Mouse (Mus musculus) MEL (cell line): ENCODE results near the gene Arhgap45. TPM values are rescaled to one million over a fixed set of nuclear protein-coding genes. Genes with fewer than 3 reads are reported as not detected.

Source experiments
- DNase-seq: peaks from one replicate; pipeline ENCODE4 v3.0.0; 2011; ENCODE audit warnings: low read depth, low spot score
- H3K27ac ChIP-seq: 2 replicates; pipeline ENCODE4 v1.5.1; 2012; ENCODE audit warnings: low read depth, mild to moderate bottlenecking, control low read depth, low read length, moderate library complexity; ENCODE audit not compliant: control insufficient read depth
- H3K27me3 ChIP-seq, 2 experiments: fragments of 150-350 bp in 1 of 2; sonication (generic) in 1 of 2; 2 replicates each; pipeline ENCODE4 v1.6.1; 2012; ENCODE audit warnings: low read length in 2 of 2, mild to moderate bottlenecking in 2 of 2, improper control_type of control experiment in 1 of 2, moderate library complexity in 1 of 2; ENCODE audit not compliant: insufficient read depth in 2 of 2, control insufficient read depth in 1 of 2
- H3K36me3 ChIP-seq, 2 experiments: 2 replicates each; pipeline ENCODE4 v1.6.1; 2012 to 2014; ENCODE audit warnings: low read length in 2 of 2, improper control_type of control experiment in 1 of 2, inconsistent platforms in 1 of 2, mild to moderate bottlenecking in 1 of 2; ENCODE audit not compliant: insufficient read depth in 2 of 2, control insufficient read depth in 1 of 2
- H3K4me1 ChIP-seq, 2 experiments: fragments of 150-350 bp in 1 of 2; sonication (generic) in 1 of 2; 2 replicates each; pipeline ENCODE4 v1.6.1; 2012; ENCODE audit warnings: low read length in 2 of 2, improper control_type of control experiment in 1 of 2, mild to moderate bottlenecking in 1 of 2; ENCODE audit not compliant: insufficient read depth in 2 of 2, control insufficient read depth in 1 of 2
- H3K4me3 ChIP-seq, 2 experiments: fragments of 150-350 bp in 1 of 2; sonication (generic) in 1 of 2; 2 replicates each; pipeline ENCODE4 v1.5.1; 2012; ENCODE audit warnings: low read depth in 2 of 2, low read length in 2 of 2, mild to moderate bottlenecking in 2 of 2, moderate library complexity in 2 of 2, control low read depth in 1 of 2, improper control_type of control experiment in 1 of 2; ENCODE audit not compliant: control insufficient read depth in 1 of 2, insufficient read depth in 1 of 2
- H3K79me2 ChIP-seq: 2 replicates; pipeline ENCODE4 v1.6.1; 2012; ENCODE audit warnings: mild to moderate bottlenecking, low read length, moderate library complexity; ENCODE audit not compliant: control insufficient read depth, poor library complexity, insufficient read depth
- H3K9ac ChIP-seq: 2 replicates; pipeline ENCODE4 v1.6.1; 2012; ENCODE audit warnings: low read depth, mild to moderate bottlenecking, control low read depth, low read length, moderate library complexity; ENCODE audit not compliant: control insufficient read depth, poor library complexity, severe bottlenecking
- H3K9me3 ChIP-seq: fragments of 150-350 bp; sonication (generic); replicated peaks from 2 replicates; pipeline ENCODE4 v1.6.1; 2012; ENCODE audit warnings: mild to moderate bottlenecking, low read length, improper control_type of control experiment, moderate library complexity; ENCODE audit not compliant: insufficient read depth
- BHLHE40 ChIP-seq: IDR thresholded peaks from 2 replicates; pipeline ENCODE4 v1.6.1; 2012; ENCODE audit warnings: low read depth, mild to moderate bottlenecking, inconsistent platforms, low read length, improper control_type of control experiment, borderline replicate concordance
- CHD1 ChIP-seq: IDR thresholded peaks from 2 replicates; pipeline ENCODE4 v1.6.1; 2012; ENCODE audit warnings: low read depth, mild to moderate bottlenecking, inconsistent platforms, low read length, improper control_type of control experiment
- CTCF ChIP-seq, 3 experiments: IDR thresholded peaks in 2 of 3; conservative IDR thresholded peaks in 1 of 3; 2 replicates each; pipeline ENCODE4 v1.5.1; 2011 to 2012; ENCODE audit warnings: low read length in 3 of 3, low read depth in 2 of 3, mild to moderate bottlenecking in 2 of 3, improper control_type of control experiment in 1 of 3, inconsistent platforms in 1 of 3, mixed read lengths in 1 of 3, moderate library complexity in 1 of 3; ENCODE audit not compliant: control insufficient read depth in 1 of 3, insufficient read depth in 1 of 3, poor library complexity in 1 of 3, severe bottlenecking in 1 of 3
- E2F4 ChIP-seq: IDR thresholded peaks from 2 replicates; pipeline ENCODE4 v1.6.1; 2011; ENCODE audit warnings: low read depth, low read length, improper control_type of control experiment, borderline replicate concordance
- ELF1 ChIP-seq: IDR thresholded peaks from 2 replicates; pipeline ENCODE4 v1.6.1; 2014; ENCODE audit warnings: low read depth, mild to moderate bottlenecking, inconsistent platforms, low read length, improper control_type of control experiment, moderate library complexity
- EP300 ChIP-seq, 2 experiments: IDR thresholded peaks; 2 replicates each; pipeline ENCODE4 v1.6.1; 2011; ENCODE audit warnings: improper control_type of control experiment in 2 of 2, low read length in 2 of 2, low read depth in 1 of 2, mild to moderate bottlenecking in 1 of 2
- ETS1 ChIP-seq: IDR thresholded peaks from 2 replicates; pipeline ENCODE4 v1.6.1; 2012; ENCODE audit warnings: low read depth, mild to moderate bottlenecking, inconsistent platforms, low read length, improper control_type of control experiment, moderate library complexity
- GABPA ChIP-seq: IDR thresholded peaks from 2 replicates; pipeline ENCODE4 v1.6.1; 2012; ENCODE audit warnings: low read depth, mild to moderate bottlenecking, inconsistent platforms, low read length, improper control_type of control experiment, moderate library complexity
- JUND ChIP-seq: IDR thresholded peaks from 2 replicates; pipeline ENCODE4 v1.6.1; 2011; ENCODE audit warnings: low read depth, mild to moderate bottlenecking, improper control_type of control experiment, low read length
- KAT2A ChIP-seq: conservative IDR thresholded peaks from 2 replicates; pipeline ENCODE4 v1.6.1; 2012; ENCODE audit warnings: low read depth, low read length, improper control_type of control experiment, inconsistent platforms
- MAFK ChIP-seq: IDR thresholded peaks from 2 replicates; pipeline ENCODE4 v1.6.1; 2011; ENCODE audit warnings: low read depth, mild to moderate bottlenecking, low read length, improper control_type of control experiment, borderline replicate concordance
- MAX ChIP-seq: IDR thresholded peaks from 2 replicates; pipeline ENCODE4 v1.6.1; 2011; ENCODE audit warnings: low read length, improper control_type of control experiment
- MAZ ChIP-seq: IDR thresholded peaks from 2 replicates; pipeline ENCODE4 v1.6.1; 2012; ENCODE audit warnings: low read depth, mild to moderate bottlenecking, inconsistent platforms, low read length, improper control_type of control experiment
- MEF2A ChIP-seq: IDR thresholded peaks from 2 replicates; pipeline ENCODE4 v1.6.1; 2014; ENCODE audit warnings: low read depth, mild to moderate bottlenecking, inconsistent platforms, low read length, improper control_type of control experiment; ENCODE audit not compliant: poor library complexity, insufficient replicate concordance, severe bottlenecking; ENCODE audit errors: extremely low read depth
- MXI1 ChIP-seq: IDR thresholded peaks from 2 replicates; pipeline ENCODE4 v1.6.1; 2011; ENCODE audit warnings: mild to moderate bottlenecking, low read depth, low read length, improper control_type of control experiment
- MYC ChIP-seq: IDR thresholded peaks from 2 replicates; pipeline ENCODE4 v1.6.1; 2011; ENCODE audit warnings: low read depth, mild to moderate bottlenecking, low read length, improper control_type of control experiment, moderate library complexity
- NELFE ChIP-seq: IDR thresholded peaks from 2 replicates; pipeline ENCODE4 v1.6.1; 2011; ENCODE audit warnings: low read depth, low read length, improper control_type of control experiment
- NRF1 ChIP-seq: IDR thresholded peaks from 2 replicates; pipeline ENCODE4 v1.6.1; 2014; ENCODE audit warnings: low read depth, mild to moderate bottlenecking, inconsistent platforms, low read length, improper control_type of control experiment, moderate library complexity; ENCODE audit not compliant: poor library complexity, insufficient read depth, severe bottlenecking
- POLR2A ChIP-seq, 2 experiments: IDR thresholded peaks; 2 replicates each; pipeline ENCODE4 v1.6.1; 2011 to 2012; ENCODE audit warnings: low read length in 2 of 2, mild to moderate bottlenecking in 2 of 2, control low read depth in 1 of 2, improper control_type of control experiment in 1 of 2, low read depth in 1 of 2, moderate library complexity in 1 of 2; ENCODE audit not compliant: control insufficient read depth in 1 of 2, insufficient read depth in 1 of 2, poor library complexity in 1 of 2
- POLR2AphosphoS2 ChIP-seq: IDR thresholded peaks from 2 replicates; pipeline ENCODE4 v1.6.1; 2011; ENCODE audit warnings: low read length, improper control_type of control experiment
- RAD21 ChIP-seq: IDR thresholded peaks from 2 replicates; pipeline ENCODE4 v1.6.1; 2011; ENCODE audit warnings: mild to moderate bottlenecking, low read depth, low read length, improper control_type of control experiment
- RCOR1 ChIP-seq: IDR thresholded peaks from 2 replicates; pipeline ENCODE4 v1.6.1; 2012; ENCODE audit warnings: low read depth, mild to moderate bottlenecking, inconsistent platforms, low read length, improper control_type of control experiment
- TAL1 ChIP-seq: IDR thresholded peaks from 2 replicates; pipeline ENCODE4 v1.6.1; 2012; ENCODE audit warnings: mild to moderate bottlenecking, inconsistent platforms, low read length, moderate library complexity, mixed read lengths
- TBP ChIP-seq: IDR thresholded peaks from 2 replicates; pipeline ENCODE4 v1.8.0; 2011; ENCODE audit warnings: low read depth, low read length, improper control_type of control experiment
- TCF12 ChIP-seq: IDR thresholded peaks from 2 replicates; pipeline ENCODE4 v1.6.1; 2014; ENCODE audit warnings: low read depth, mild to moderate bottlenecking, inconsistent platforms, low read length, improper control_type of control experiment, moderate library complexity
- UBTF ChIP-seq: IDR thresholded peaks from 2 replicates; pipeline ENCODE4 v1.6.1; 2012; ENCODE audit warnings: low read depth, mild to moderate bottlenecking, inconsistent platforms, low read length, improper control_type of control experiment, moderate library complexity, borderline replicate concordance; ENCODE audit not compliant: insufficient read depth
- USF1 ChIP-seq: IDR thresholded peaks from 2 replicates; pipeline ENCODE4 v1.6.1; 2014; ENCODE audit warnings: low read depth, mild to moderate bottlenecking, inconsistent platforms, low read length, improper control_type of control experiment, moderate library complexity
- USF2 ChIP-seq, 2 experiments: IDR thresholded peaks; 2 replicates each; pipeline ENCODE4 v1.6.1; 2011 to 2012; ENCODE audit warnings: improper control_type of control experiment in 2 of 2, low read length in 2 of 2, borderline replicate concordance in 1 of 2, inconsistent platforms in 1 of 2, low read depth in 1 of 2, mild to moderate bottlenecking in 1 of 2; ENCODE audit not compliant: insufficient read depth in 1 of 2
- ZKSCAN1 ChIP-seq: IDR thresholded peaks from 2 replicates; pipeline ENCODE4 v1.6.1; 2012; ENCODE audit warnings: low read depth, mild to moderate bottlenecking, inconsistent platforms, low read length, improper control_type of control experiment, moderate library complexity
- ZMIZ1 ChIP-seq: IDR thresholded peaks from 2 replicates; pipeline ENCODE4 v1.6.1; 2012; ENCODE audit warnings: low read depth, mild to moderate bottlenecking, inconsistent platforms, low read length, improper control_type of control experiment, moderate library complexity
- ZNF384 ChIP-seq: IDR thresholded peaks from 2 replicates; pipeline ENCODE4 v1.6.1; 2012; ENCODE audit warnings: low read depth, mild to moderate bottlenecking, inconsistent platforms, low read length, improper control_type of control experiment
- polyA plus RNA-seq, 2 experiments: library from polyadenylated mRNA; stranded (reverse) in 1 of 2; unstranded in 1 of 2; fragments of >175 nt in 1 of 2; fragments of >200 nt in 1 of 2; gene quantifications; 2 replicates each; pipeline versions ENCODE4 v1.2.1 to v1.2.4; 2012; ENCODE audit warnings: low replicate concordance in 2 of 2, low read depth in 1 of 2; ENCODE audit not compliant: insufficient read length in 2 of 2, insufficient read depth in 1 of 2, missing spikeins in 1 of 2
- total RNA-seq: library from RNA; depleted of rRNA; stranded (reverse); fragments of 300-350 nt; gene quantifications from 2 replicates; pipeline ENCODE4 v1.2.3, GENCODE M21; 2012

The Arhgap45 gene
- total and polyA plus RNA-seq, 3 experiments: 26.2 to 53.6 TPM; not detected in 1

DNA sequence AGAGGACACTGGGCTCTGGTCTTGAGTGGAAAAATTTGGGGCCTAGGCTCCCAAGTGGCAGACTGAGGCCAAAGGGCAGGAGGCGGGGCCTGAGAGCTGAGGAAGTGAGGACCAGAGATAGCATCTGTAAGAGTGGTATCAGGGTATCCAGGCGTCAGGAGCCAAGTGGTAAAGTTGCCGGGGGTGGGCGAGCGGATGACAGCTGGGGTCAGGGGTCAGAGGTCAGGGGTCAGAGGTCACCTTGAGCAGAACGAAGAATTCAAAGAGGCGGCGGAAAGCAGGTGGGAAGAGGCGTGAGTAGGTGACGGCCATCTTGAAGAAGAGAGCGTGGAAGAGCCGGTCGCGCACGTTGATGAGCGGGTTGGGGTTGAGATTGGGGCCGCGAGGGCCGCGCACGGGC lies 32.8 kb upstream of the Arhgap45 start (continued):
- TF ChIP-seq TAL1 (peak; percentile 21; the same call in 1 of the 2 replicates), ZMIZ1 (no peak), ZNF384 (no peak), ELF1 (no peak), MAZ (no peak), MAFK (no peak), TBP (no peak), POLR2A (IDR thresholded peaks at IDR 0.05; ENCODE audit: control insufficient read depth in 1 of 2, insufficient read depth in 1 of 2, low read depth in 1 of 2, low read length in 2 of 2, poor library complexity in 1 of 2) (peak in 1 of 2 experiments; percentile 40; a peak in 1 of 4 replicates), NELFE (no peak)
- TF ChIP-seq, all 39 proteins: peak for 9

DNA sequence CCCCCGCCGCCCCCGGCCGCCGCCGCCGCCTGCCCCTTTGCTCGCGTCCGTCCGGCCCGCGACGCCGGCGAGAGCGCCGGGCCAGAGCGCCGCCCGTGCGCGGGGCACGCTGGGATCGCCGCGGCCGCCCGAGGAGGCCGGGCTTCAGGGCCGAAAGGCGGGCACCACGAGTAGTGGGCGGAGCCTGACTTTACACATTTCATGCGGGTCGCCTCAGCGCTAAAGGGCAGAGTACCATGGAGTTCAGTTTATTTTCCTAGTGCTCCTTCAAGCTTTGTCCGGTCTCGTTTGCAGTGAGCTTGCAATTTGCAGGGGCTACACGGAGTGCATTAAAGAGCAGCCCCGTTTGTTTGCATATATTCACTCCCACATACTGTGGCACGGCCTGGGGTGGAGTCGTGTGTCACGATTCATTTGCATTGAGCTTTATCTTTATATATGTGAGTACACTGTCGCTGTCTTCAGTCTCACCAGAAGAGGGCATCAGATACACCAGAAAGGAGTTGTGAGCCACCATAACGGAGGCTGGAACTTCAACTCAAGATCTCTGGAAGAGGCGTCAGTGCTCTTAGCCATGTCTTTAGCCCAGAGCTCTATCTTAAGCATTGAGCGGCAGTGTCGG lies 32.1 kb upstream of the Arhgap45 start, which contains the start of gene Tmem259:
Gene Tmem259 (minus strand): TSS at position 136 of the 622 bp plus-strand sequence.
- Histone ChIP-seq H3K9me3 (no peaks in the 10 kb centered on the region), H3K27ac (peak within 1 kb of the TSS; percentile 88), H3K79me2 (peaks cover 30% of the 10 kb centered on the region), H3K4me1 (peaks cover 0 to 14% of the 10 kb centered on the region in 2 experiments; a peak in 2 of 4 replicates), H3K36me3 (peaks cover 0 to 5% of the 10 kb centered on the region in 2 experiments; a peak in 2 of 4 replicates), H3K9ac (peak within 1 kb of the TSS; percentile 85), H3K4me3 (peak within 1 kb of the TSS; percentile 78 to 85), H3K27me3 (no peaks in the 10 kb centered on the region)
- peak; percentile 96 for DNase-seq
- TF ChIP-seq GABPA (no peak), TCF12 (peak; percentile 4; the same call in 1 of the 2 replicates), RCOR1 (no peak), CTCF (IDR thresholded peaks at IDR 0.05 in 2 of 3, conservative IDR thresholded peaks at IDR 0.05 in 1 of 3; ENCODE audit: control insufficient read depth in 1 of 3, insufficient read depth in 1 of 3, low read depth in 2 of 3, low read length in 3 of 3, poor library complexity in 1 of 3, severe bottlenecking in 1 of 3) (peak; percentile 41 to 80 (median 70)), USF2 (IDR thresholded peaks at IDR 0.05; ENCODE audit: borderline replicate concordance in 1 of 2, insufficient read depth in 1 of 2, low read depth in 1 of 2, low read length in 2 of 2) (no peak), JUND (no peak), MEF2A (no peak), EP300 (IDR thresholded peaks at IDR 0.05; ENCODE audit: low read depth in 1 of 2, low read length in 2 of 2) (no peak), RAD21 (peak; percentile 58), BHLHE40 (no peak), TAL1 (no peak), MYC (peak; percentile 46; the same call in 1 of the 2 replicates), ELF1 (0 out of 2 replicates have a peak, but pooled peaks have one; percentile 13), ZKSCAN1 (no peak), ETS1 (peak; percentile 36; the same call in 1 of the 2 replicates), MAX (peak; percentile 50; the same call in 1 of the 2 replicates), CHD1 (no peak), POLR2AphosphoS2 (no peak), E2F4 (no peak), MXI1 (peak; percentile 73; the same call in 1 of the 2 replicates), UBTF (no peak), NRF1 (peak; percentile 25; the same call in 1 of the 2 replicates), POLR2A (IDR thresholded peaks at IDR 0.05; ENCODE audit: control insufficient read depth in 1 of 2, insufficient read depth in 1 of 2, low read depth in 1 of 2, low read length in 2 of 2, poor library complexity in 1 of 2) (no peak; a peak in 1 of 4 replicates), USF1 (no peak), MAZ (no peak), MAFK (no peak), KAT2A (no peak; the same call in 1 of the 2 replicates), NELFE (peak; percentile 17), TBP (peak; percentile 58; the same call in 1 of the 2 replicates), ZNF384 (no peak)
